Mouse (Mus musculus): ENCODE data around the gene Bend3. TPM values are rescaled to one million over a fixed set of nuclear protein-coding genes. Genes with fewer than 3 reads are reported as not detected.
A peak's percentile ranks its signal among the peaks of the same experiment; 100 is the strongest.

Gene Bend3
- 0.88 and 2.7 TPM in 2 replicates for polyA plus RNA-seq (2011; ENCODE audit: insufficient read depth, insufficient read length, low replicate concordance, missing spikeins)

DNA sequence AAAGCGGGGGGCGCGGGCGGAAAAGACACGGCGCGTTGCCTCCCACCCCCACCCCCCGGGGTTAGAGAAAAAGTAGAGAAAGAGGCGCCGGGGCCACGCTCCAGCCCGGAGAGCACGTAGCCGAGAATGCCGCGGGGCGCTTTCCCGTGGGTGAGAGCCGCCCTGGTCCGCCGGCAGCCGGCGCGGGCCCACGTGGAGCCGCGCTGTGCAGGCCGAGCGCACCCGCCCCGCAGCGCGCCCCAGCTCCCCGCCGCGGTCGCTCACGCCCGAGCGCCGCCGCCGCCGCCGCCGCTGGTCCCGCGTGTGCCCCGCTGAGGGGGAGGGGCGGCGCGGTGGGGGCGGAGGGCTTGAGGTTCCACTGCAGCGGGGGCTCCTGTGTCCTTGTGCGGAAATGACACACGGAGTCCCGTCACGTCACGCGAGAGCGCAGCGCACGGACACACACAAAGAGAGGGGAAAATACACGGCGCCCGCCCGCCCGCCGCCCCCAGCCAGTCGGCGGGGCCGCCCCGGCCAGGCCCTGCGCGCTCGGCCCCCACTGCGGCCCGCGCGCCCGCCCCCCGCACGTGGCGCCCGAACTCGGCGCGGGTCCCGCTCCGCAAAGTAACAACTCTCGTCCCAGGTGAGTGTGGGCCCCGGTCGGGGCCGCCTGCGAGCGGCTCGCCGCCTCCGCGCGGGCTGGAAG is at the start of gene Bend3:
Bend3 (plus strand) TSS at position 81 of the 685 bp plus-strand sequence.
- Histone ChIP-seq H3K27ac (ENCODE audit: control insufficient read depth, insufficient read depth, low read depth, low read length, poor library complexity) (peak within 1 kb of the TSS; percentile 79; the same call in 1 of the 2 replicates), H3K4me1 (ENCODE audit: control insufficient read depth, insufficient read depth, low read length) (no peaks in the 10 kb centered on the region; the same call in 1 of the 2 replicates), H3K4me3 (replicated peaks; ENCODE audit: control insufficient read depth, low read depth, low read length) (peak within 1 kb of the TSS; percentile 77)
- no peak for TF ChIP-seq CTCF (IDR thresholded peaks at IDR 0.05; ENCODE audit: control insufficient read depth, insufficient read depth, low read length)
- TF ChIP-seq POLR2A (IDR thresholded peaks at IDR 0.05; ENCODE audit: borderline replicate concordance, control insufficient read depth, low read depth, low read length): no peak
- 1% methylated on average over 96 of the region's 101 CpGs for WGBS

DNA sequence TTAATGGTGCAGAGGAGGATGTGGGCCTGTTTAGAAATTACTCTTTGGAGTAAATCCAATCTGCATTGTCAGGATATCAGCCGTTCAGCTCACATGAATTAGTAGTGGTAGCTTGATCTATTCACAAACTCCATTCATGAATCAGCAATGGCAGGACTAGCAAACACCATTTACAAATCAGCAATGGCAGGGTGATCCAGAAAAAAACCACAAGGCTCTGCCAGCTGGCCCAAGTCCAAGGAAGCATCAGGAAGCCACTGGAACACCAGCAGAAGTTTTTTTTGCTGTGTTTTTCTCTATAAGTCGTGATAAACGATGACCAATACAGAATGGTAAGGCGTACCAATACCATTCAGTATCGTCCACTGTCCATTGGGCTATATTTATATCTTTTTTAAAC is 48.0 kb upstream of the Bend3 start:
- TF ChIP-seq POLR2A (IDR thresholded peaks at IDR 0.05; ENCODE audit: borderline replicate concordance, control insufficient read depth, low read depth, low read length) (no peak), CTCF (IDR thresholded peaks at IDR 0.05; ENCODE audit: control insufficient read depth, insufficient read depth, low read length) (no peak)
- Histone ChIP-seq H3K27ac (ENCODE audit: control insufficient read depth, insufficient read depth, low read depth, low read length, poor library complexity) (no peak overlapping the region), H3K4me1 (ENCODE audit: control insufficient read depth, insufficient read depth, low read length) (no peaks in the 10 kb centered on the region), H3K4me3 (replicated peaks; ENCODE audit: control insufficient read depth, low read depth, low read length) (no peak overlapping the region)
- WGBS: 87% methylated on average over 5 of the region's 5 CpGs

DNA sequence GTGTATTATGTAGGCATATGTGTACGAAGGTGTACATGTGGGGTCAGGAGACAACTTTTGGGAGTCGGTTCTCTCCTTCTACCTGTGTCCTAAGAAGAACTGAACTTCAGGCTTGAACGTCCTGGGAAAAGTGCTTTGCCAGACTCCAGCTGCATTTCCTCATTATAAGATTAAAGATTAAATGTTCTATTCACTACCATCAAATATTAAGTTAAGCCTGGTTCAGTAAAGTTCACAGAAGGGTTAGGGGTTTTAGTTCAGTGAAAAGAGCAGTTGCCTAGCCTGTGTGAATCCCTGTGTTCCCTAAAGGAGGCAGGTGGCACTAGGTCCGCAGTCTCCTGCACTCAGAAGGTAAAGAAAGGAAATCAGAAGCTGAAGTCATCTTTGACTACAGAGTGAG is 44.3 kb upstream of the Bend3 start:
- Histone ChIP-seq H3K4me3 (replicated peaks; ENCODE audit: control insufficient read depth, low read depth, low read length) (no peak overlapping the region), H3K4me1 (ENCODE audit: control insufficient read depth, insufficient read depth, low read length) (no peaks in the 10 kb centered on the region), H3K27ac (ENCODE audit: control insufficient read depth, insufficient read depth, low read depth, low read length, poor library complexity) (no peak overlapping the region)
- no peak for TF ChIP-seq POLR2A (IDR thresholded peaks at IDR 0.05; ENCODE audit: borderline replicate concordance, control insufficient read depth, low read depth, low read length)
- no peak for TF ChIP-seq CTCF (IDR thresholded peaks at IDR 0.05; ENCODE audit: control insufficient read depth, insufficient read depth, low read length)
- WGBS: 82% methylated on average over 4 of the region's 4 CpGs

DNA sequence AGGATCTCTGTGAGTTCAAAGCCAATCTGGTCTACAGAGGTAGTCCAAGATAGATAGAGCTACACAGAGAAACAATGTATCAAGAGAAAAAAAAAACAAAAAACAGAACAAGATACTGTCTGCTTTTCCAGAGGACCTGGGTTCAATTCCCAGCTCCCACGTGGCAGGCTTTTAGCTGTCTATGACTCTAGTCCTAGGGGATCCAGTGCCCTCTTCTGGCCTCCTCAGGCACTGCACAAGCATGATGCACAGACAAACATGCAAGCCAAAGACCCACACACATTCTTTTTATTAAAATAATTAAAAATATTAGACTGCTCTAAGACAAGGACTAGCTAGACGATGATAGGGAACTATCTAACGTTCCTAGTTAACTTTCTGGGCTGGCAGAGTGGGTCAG is 42.9 kb upstream of the Bend3 start:
- Histone ChIP-seq H3K4me3 (replicated peaks; ENCODE audit: control insufficient read depth, low read depth, low read length) (no peak overlapping the region), H3K4me1 (ENCODE audit: control insufficient read depth, insufficient read depth, low read length) (no peaks in the 10 kb centered on the region), H3K27ac (ENCODE audit: control insufficient read depth, insufficient read depth, low read depth, low read length, poor library complexity) (no peak overlapping the region)
- TF ChIP-seq POLR2A (IDR thresholded peaks at IDR 0.05; ENCODE audit: borderline replicate concordance, control insufficient read depth, low read depth, low read length): no peak
- no peak for TF ChIP-seq CTCF (IDR thresholded peaks at IDR 0.05; ENCODE audit: control insufficient read depth, insufficient read depth, low read length)
- WGBS: 91% methylated on average over 3 of the region's 3 CpGs

DNA sequence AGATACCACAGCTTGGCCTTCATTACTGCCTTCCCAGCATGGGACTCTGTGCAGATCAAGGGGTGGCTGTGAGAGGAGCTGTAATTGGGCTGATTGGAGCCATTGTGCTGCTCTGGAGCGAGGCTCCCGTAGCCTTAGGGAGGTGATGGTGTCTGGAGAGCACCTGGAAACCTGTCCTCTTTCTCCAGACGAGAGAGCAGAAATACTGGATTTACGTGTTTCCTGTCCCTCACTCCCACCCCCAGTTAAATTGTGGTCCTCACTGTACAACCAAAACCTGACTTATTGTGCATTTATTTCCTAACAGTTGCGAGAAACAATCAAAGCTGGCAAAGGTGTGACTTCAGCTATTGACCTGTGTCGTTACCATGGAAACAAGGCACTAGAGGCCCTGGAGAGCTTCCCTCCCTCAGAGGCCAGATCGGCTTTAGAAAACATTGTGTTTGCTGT is 39.1 kb upstream of the Bend3 start:
- 81% methylated on average over 7 of the region's 7 CpGs for WGBS
- no peak overlapping the region for H3K27ac ChIP-seq (ENCODE audit: control insufficient read depth, insufficient read depth, low read depth, low read length, poor library complexity)
- TF ChIP-seq POLR2A (IDR thresholded peaks at IDR 0.05; ENCODE audit: borderline replicate concordance, control insufficient read depth, low read depth, low read length): no peak
- no peak for TF ChIP-seq CTCF (IDR thresholded peaks at IDR 0.05; ENCODE audit: control insufficient read depth, insufficient read depth, low read length)
- H3K4me1 ChIP-seq (ENCODE audit: control insufficient read depth, insufficient read depth, low read length): no peaks in the 10 kb centered on the region
- H3K4me3 ChIP-seq (replicated peaks; ENCODE audit: control insufficient read depth, low read depth, low read length): no peak overlapping the region

DNA sequence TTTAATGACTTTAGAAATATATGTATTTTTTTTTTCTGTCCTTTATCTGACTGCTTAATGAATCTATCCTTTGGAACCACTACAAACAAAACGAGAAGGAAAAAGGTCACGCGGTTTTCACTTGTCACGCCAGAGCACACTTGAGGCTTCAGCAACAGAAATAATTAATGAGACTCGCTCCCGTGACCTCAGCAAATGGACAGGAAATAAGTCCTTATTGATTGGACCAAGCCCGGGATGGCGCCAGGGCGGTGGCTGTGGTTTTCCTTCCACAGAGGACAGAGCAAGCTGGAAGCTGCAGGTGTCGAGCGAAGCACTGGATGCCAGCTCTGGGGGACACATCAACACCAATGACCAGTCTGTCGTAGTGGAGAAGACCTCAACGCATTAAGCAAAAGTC is 38.6 kb upstream of the Bend3 start:
- Histone ChIP-seq H3K4me1 (ENCODE audit: control insufficient read depth, insufficient read depth, low read length) (no peaks in the 10 kb centered on the region), H3K4me3 (replicated peaks; ENCODE audit: control insufficient read depth, low read depth, low read length) (no peak overlapping the region), H3K27ac (ENCODE audit: control insufficient read depth, insufficient read depth, low read depth, low read length, poor library complexity) (no peak overlapping the region)
- 70% methylated on average over 13 of the region's 13 CpGs for WGBS
- no peak for TF ChIP-seq POLR2A (IDR thresholded peaks at IDR 0.05; ENCODE audit: borderline replicate concordance, control insufficient read depth, low read depth, low read length)
- no peak for TF ChIP-seq CTCF (IDR thresholded peaks at IDR 0.05; ENCODE audit: control insufficient read depth, insufficient read depth, low read length)

DNA sequence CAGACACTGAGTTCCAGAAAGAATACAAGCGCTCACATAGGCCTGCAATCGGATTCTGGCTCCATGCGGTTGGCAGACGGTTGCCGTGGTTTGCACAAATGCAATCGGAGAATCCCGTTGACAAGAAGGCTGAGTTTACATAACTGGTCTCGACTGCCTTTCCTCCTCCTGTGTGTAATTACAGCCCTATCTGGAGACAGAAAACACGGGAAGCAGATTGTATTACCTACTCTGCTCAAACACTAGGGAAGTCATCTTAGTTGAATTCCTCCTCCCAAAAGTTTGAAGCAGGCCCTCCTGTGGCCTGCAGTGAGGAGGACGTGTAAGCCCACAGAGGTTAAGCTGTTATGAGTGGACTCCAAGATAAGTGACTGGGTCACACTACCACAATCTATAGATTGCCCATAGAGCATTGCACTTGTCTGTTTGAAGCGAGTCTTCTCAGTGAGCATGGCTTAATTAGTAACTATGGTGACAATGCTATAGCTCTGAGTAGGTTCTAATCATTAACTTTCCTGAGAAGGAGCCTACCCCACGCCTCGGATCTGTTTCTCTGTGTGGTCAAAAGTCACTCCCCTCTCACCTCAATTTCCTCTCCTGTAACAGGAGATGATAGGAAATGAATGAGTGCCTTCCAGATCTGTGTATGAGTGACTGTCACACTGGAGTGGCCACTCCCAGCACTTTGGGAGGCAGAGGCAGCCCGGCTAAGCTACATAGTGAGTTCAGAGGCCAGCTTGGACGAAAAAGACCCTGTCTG is 37.5 kb upstream of the Bend3 start:
- Histone ChIP-seq H3K4me3 (replicated peaks; ENCODE audit: control insufficient read depth, low read depth, low read length) (no peak overlapping the region), H3K4me1 (ENCODE audit: control insufficient read depth, insufficient read depth, low read length) (no peaks in the 10 kb centered on the region), H3K27ac (ENCODE audit: control insufficient read depth, insufficient read depth, low read depth, low read length, poor library complexity) (no peak overlapping the region)
- 76% methylated on average over 15 of the region's 15 CpGs for WGBS
- TF ChIP-seq CTCF (IDR thresholded peaks at IDR 0.05; ENCODE audit: control insufficient read depth, insufficient read depth, low read length): no peak
- TF ChIP-seq POLR2A (IDR thresholded peaks at IDR 0.05; ENCODE audit: borderline replicate concordance, control insufficient read depth, low read depth, low read length): no peak

DNA sequence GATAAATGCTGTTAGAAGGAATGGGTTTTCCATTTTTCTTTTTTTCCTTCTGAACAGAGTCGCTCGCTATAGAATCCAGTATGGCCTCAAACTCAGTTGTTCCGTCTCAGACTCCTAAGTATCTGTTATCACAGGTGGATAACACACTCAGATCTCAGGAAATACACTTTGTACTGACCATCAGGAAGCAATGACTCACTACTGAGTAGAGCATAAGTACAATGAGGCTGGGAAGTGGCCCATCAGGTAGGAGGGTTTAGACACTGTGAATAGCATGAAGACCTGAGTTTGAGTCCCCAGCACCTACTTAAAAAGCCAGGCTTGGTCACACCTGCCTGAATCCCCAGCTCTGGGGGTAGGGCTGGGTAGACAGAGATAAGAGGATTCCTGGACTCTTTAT is 30.0 kb upstream of the Bend3 start:
- 78% methylated on average over 3 of the region's 3 CpGs for WGBS
- no peak for TF ChIP-seq POLR2A (IDR thresholded peaks at IDR 0.05; ENCODE audit: borderline replicate concordance, control insufficient read depth, low read depth, low read length)
- no peak for TF ChIP-seq CTCF (IDR thresholded peaks at IDR 0.05; ENCODE audit: control insufficient read depth, insufficient read depth, low read length)
- no peak overlapping the region for H3K4me3 ChIP-seq (replicated peaks; ENCODE audit: control insufficient read depth, low read depth, low read length)
- no peaks in the 10 kb centered on the region for H3K4me1 ChIP-seq (ENCODE audit: control insufficient read depth, insufficient read depth, low read length)
- H3K27ac ChIP-seq (ENCODE audit: control insufficient read depth, insufficient read depth, low read depth, low read length, poor library complexity): no peak overlapping the region
